Mouse (Mus musculus) intestine, embryonic 15.5 days (tissue): ENCODE measurements around the gene Nagpa. TPM values are rescaled to one million over a fixed set of nuclear protein-coding genes. Genes with fewer than 3 reads are reported as not detected.

Experiments used
- ATAC-seq: fragments of 200-750 bp; cut with Nextera tagmentation; 2 replicates; pipeline ENCODE4 v1.8.0; 2017; ENCODE audit warnings: moderate TSS enrichment, moderate library complexity
- H3K27ac ChIP-seq: fragments of 300-500 bp; sonication (generic); 2 replicates; pipeline ENCODE4 v1.5.1; 2015; ENCODE audit warnings: mild to moderate bottlenecking, inconsistent platforms
- H3K27me3 ChIP-seq: fragments of 300-500 bp; sonication (generic); replicated peaks from 2 replicates; pipeline ENCODE4 v1.6.1; 2015; ENCODE audit warnings: inconsistent platforms
- H3K36me3 ChIP-seq: fragments of 300-500 bp; sonication (generic); 2 replicates; pipeline ENCODE4 v1.6.1; 2015; ENCODE audit warnings: inconsistent platforms
- H3K4me1 ChIP-seq: fragments of 300-500 bp; sonication (generic); replicated peaks from 2 replicates; pipeline ENCODE4 v1.6.1; 2015; ENCODE audit warnings: inconsistent platforms
- H3K4me2 ChIP-seq: fragments of 300-500 bp; sonication (generic); replicated peaks from 2 replicates; pipeline ENCODE4 v1.6.1; 2015; ENCODE audit warnings: mild to moderate bottlenecking, inconsistent platforms
- H3K4me3 ChIP-seq: fragments of 300-500 bp; sonication (generic); replicated peaks from 2 replicates; pipeline ENCODE4 v1.5.1; 2015; ENCODE audit warnings: inconsistent platforms
- H3K9ac ChIP-seq: fragments of 300-500 bp; sonication (generic); 2 replicates; pipeline ENCODE4 v1.6.1; 2015; ENCODE audit warnings: inconsistent platforms
- H3K9me3 ChIP-seq: fragments of 300-500 bp; sonication (generic); 2 replicates; pipeline ENCODE4 v1.6.1; 2016; ENCODE audit warnings: inconsistent platforms
- WGBS: fragments of 180-500 bp; shearing (Covaris S2); methylation state at CpG from one replicate; pipeline ENCODE4 v1.1.7; 2015; 5-methylcytosine and 5-hydroxymethylcytosine counted together
- polyA plus RNA-seq: library from polyadenylated mRNA; unstranded; fragments of >200 nt; fragmentation: Nextera tagmentation; extraction: Ambion mirVana; gene quantifications from 2 replicates; pipeline ENCODE4 v1.2.1, GENCODE M21; 2015

Gene Nagpa
- polyA plus RNA-seq, 1 experiment from 2014 or later: 27.6 TPM

DNA sequence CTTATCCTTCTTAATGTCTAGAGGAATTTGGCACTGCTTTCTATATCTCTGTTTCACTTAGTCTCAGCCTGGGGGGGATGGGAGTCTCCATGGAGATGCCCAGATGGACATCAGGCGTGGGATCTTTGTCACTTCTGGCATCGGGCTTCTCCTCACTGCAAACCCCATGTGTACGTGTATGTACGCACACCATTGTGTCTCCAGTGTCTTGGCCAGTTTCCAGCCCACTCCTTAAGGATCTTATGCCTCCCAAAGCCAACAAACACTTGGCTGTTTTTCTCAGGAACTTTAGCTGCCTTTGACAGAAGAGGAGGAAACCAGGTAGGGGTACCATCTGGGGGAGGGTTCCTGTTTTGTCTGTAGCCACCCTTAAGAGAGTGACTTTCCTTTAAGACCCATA is 17.6 kb upstream of the Nagpa start:
- Histone ChIP-seq H3K4me3 (no peak overlapping the region), H3K9ac (no peak overlapping the region), H3K27me3 (peaks cover 2% of the 10 kb centered on the region; the same call in 1 of the 2 replicates), H3K4me2 (no peak overlapping the region), H3K4me1 (no peaks in the 10 kb centered on the region), H3K36me3 (no peaks in the 10 kb centered on the region), H3K27ac (no peak overlapping the region), H3K9me3 (no peaks in the 10 kb centered on the region)
- WGBS: 65% methylated on average over 4 of the region's 4 CpGs
- ATAC-seq: no peak

DNA sequence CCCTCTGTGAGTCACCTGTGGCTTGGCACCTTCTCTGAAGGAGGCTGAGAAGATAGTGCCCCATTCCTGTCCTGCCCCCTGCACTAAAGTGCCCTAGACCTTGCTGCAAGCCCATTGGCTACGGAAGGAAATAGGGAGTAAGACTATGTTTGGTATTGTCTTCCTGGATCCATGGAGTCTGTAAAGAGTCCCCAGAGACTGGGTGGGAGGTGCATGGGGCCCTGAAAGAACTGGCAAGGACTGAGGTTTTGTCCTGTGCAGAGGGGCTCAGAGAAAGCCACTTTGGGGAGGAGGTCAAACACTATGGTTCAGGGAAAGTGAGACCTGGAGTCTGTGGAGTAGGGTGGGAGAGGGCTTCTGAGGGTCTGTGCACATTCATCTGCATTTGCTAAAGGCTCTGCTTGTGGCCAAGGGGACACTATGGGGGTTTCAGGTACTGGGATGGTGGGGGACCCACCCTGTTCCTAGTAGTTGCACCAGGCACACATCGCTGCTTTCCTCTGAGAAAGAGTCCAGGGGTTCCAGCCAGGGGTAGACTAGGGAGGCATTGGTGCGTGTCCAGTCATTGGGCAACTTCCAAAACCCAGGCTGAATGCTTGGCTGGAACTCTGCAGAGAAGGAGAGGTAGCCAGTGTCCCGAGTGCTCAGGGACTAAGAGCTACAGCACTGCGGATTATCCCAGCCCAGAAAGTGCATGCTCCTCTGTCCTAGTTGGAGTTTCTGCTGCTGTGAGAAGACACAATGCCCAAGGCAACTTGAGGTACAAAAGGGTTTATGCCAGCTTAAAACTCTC is 13.7 kb upstream of the Nagpa start:
- Histone ChIP-seq H3K9ac (no peak overlapping the region), H3K4me3 (no peak overlapping the region), H3K4me2 (no peak overlapping the region), H3K36me3 (no peaks in the 10 kb centered on the region), H3K9me3 (no peaks in the 10 kb centered on the region), H3K27me3 (peaks cover 2% of the 10 kb centered on the region; the same call in 1 of the 2 replicates), H3K4me1 (no peaks in the 10 kb centered on the region), H3K27ac (no peak overlapping the region)
- WGBS: 71% methylated on average over 5 of the region's 5 CpGs
- ATAC-seq: no peak

DNA sequence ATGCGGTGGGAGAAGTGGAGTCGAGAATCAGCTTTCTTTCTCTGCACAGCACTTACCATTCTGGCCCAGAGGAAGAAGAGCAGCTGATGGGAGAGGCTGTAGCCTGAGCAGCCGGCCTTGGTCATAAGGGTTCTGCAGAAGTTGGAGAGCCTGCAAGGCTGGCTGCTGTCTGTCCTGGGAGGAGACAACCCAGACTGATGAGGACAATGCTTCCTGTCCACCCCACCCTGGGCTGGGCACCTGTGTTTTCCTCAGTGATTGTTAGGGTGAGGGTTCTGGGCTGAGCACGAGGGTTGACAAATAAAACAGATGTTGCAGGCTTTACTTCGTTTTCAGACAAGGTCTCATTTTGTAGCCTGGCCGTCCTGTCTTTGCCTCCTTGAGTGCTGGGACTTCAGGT is 12.9 kb upstream of the Nagpa start:
- Histone ChIP-seq H3K27ac (no peak overlapping the region), H3K9me3 (no peaks in the 10 kb centered on the region), H3K4me1 (no peaks in the 10 kb centered on the region), H3K4me3 (no peak overlapping the region), H3K4me2 (no peak overlapping the region), H3K27me3 (0 out of 2 replicates have a peak, but pooled peaks cover 2% of the 10 kb centered on the region), H3K9ac (no peak overlapping the region), H3K36me3 (no peaks in the 10 kb centered on the region)
- 48% methylated on average over 6 of the region's 6 CpGs for WGBS
- ATAC-seq: no peak

DNA sequence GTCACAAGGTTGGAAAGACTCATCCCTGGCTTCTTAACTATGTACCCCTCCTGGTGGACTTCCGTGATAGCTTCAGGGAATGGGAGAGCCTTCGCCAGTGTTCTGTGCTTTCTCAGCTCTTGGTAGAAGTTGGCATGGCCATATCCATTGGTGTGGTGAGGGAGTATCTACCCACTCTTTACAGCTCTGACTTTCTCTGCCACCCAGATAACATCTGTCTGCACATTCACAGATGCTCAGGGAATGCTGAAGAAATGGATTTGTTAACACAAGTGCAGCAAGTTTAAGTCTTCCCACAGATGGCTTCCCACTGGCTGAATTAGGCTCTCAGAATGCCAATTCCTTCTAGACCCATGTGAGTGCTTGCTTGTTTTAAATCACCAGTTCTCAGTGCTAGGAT is 10.3 kb upstream of the Nagpa start:
- ATAC-seq: no peak
- Histone ChIP-seq H3K9ac (no peak overlapping the region), H3K27me3 (0 out of 2 replicates have a peak, but pooled peaks cover 2% of the 10 kb centered on the region), H3K4me3 (no peak overlapping the region), H3K4me2 (no peak overlapping the region), H3K27ac (no peak overlapping the region), H3K4me1 (no peaks in the 10 kb centered on the region), H3K9me3 (no peaks in the 10 kb centered on the region), H3K36me3 (no peaks in the 10 kb centered on the region)
- 89% methylated on average over 2 of the region's 2 CpGs for WGBS

DNA sequence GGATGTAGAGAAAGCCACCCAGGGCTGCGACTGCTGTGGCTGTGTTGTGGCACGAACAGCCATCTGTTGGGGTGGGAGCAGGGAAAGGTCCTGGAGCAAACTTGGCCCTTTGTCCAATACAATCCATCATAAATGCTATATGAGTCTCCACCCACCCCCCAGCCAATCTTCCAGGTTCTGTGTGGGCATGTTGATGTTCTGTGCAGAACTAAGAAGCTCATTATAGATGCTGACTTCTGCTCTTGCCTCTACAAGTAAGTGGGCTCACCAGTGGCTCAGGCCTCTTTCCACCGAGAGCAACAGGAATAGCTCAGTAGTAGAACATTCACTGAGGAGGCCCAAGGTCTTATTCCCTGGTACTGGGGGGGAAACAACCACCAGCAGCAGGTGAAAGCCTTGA is 8.3 kb upstream of the Nagpa start:
- Histone ChIP-seq H3K4me3 (no peak overlapping the region), H3K9me3 (no peaks in the 10 kb centered on the region), H3K4me1 (no peaks in the 10 kb centered on the region), H3K9ac (no peak overlapping the region), H3K36me3 (no peaks in the 10 kb centered on the region), H3K27ac (no peak overlapping the region), H3K4me2 (no peak overlapping the region), H3K27me3 (no peaks in the 10 kb centered on the region)
- no peak for ATAC-seq
- 84% methylated on average over 3 of the region's 3 CpGs for WGBS

DNA sequence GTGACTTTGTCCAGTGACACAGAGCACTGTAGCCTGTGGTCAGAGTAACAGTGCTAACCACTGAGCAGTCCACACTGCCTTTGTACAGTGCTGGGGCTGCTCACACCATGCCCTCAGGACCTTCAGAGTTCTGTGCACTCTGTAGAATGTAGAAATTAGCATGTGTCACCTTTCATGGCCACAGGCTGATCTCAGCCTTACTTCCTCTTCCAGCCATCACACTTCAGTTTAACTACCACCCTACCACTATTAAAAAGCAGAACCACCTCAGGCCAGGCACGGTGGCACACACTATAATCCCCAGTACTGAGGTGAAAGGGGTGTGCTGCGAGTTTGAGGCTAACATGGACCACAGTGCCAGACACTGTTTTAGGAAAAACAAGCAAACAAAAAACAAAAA is 6.6 kb upstream of the Nagpa start:
- H3K4me3 ChIP-seq: no peak overlapping the region
- H3K4me1 ChIP-seq: no peaks in the 10 kb centered on the region
- no peak overlapping the region for H3K9ac ChIP-seq
- no peaks in the 10 kb centered on the region for H3K9me3 ChIP-seq
- no peaks in the 10 kb centered on the region for H3K27me3 ChIP-seq
- H3K36me3 ChIP-seq: no peaks in the 10 kb centered on the region
- no peak for ATAC-seq
- no peak overlapping the region for H3K4me2 ChIP-seq
- WGBS: 71% methylated on average over 2 of the region's 2 CpGs
- H3K27ac ChIP-seq: no peak overlapping the region

DNA sequence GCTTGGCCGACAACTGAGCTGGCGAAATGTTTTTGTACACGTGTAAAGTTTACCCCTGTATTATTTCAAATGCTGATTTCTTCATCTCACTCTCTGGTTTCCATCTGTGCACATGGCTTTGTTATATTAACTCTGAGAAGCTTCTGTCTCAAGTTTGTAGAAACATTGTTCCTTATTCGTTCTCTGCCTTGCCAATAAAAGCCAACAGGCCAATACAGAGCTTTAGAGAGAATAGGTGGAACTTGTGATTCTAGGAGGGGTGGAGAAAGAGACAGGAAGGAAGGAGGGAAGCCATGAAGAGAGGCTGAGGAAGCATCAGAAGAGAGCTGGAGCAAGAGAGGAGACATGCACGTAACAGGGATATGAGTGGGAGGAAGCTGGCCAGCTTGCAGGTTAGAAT is 2.2 kb upstream of the Nagpa start:
- 65% methylated on average over 5 of the region's 5 CpGs for WGBS
- no peak for ATAC-seq
- H3K36me3 ChIP-seq: no peaks in the 10 kb centered on the region

DNA sequence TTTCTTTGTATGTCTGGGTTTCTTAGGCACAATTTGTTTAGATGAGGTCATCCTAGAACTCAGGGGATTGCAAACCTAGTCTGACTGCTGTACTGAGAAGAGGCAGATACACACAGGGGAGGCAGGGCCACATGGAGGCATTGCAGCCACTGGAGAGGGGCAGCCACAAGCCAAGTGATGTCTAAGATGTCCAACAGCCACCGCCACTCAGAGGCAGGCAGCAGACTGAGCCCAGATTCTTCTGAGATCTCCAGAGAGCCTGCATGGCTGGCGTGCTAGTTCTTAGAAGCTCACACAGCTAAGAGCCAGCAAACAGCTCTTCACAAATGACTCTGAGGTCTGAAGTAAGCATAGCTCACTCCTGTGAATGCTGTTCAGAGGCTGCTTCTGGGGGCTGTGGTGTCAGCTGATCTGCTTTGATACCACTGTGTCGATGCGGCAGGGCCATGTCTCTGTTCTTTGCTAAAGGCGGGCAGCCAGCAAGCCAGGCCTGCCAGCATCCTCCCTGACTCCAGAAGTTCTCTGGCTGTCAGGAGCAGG is 1.7 kb upstream of the Nagpa start:
- H3K27me3 ChIP-seq: no peaks in the 10 kb centered on the region
- no peak overlapping the region for H3K9ac ChIP-seq
- 87% methylated on average over 5 of the region's 5 CpGs for WGBS
- no peak overlapping the region for H3K4me2 ChIP-seq
- no peaks in the 10 kb centered on the region for H3K36me3 ChIP-seq
- 0 out of 2 replicates have a peak, but pooled peaks cover 4% of the 10 kb centered on the region for H3K4me1 ChIP-seq
- H3K27ac ChIP-seq: no peak overlapping the region
- no peak overlapping the region for H3K4me3 ChIP-seq
- ATAC-seq: no peak
- no peaks in the 10 kb centered on the region for H3K9me3 ChIP-seq

More for the DNA sequence above, 2.2 kb upstream of the Nagpa start:
- Histone ChIP-seq H3K9ac (no peak overlapping the region), H3K27me3 (no peaks in the 10 kb centered on the region), H3K4me2 (no peak overlapping the region), H3K4me1 (0 out of 2 replicates have a peak, but pooled peaks cover 4% of the 10 kb centered on the region), H3K4me3 (no peak overlapping the region), H3K9me3 (no peaks in the 10 kb centered on the region), H3K27ac (no peak overlapping the region)

DNA sequence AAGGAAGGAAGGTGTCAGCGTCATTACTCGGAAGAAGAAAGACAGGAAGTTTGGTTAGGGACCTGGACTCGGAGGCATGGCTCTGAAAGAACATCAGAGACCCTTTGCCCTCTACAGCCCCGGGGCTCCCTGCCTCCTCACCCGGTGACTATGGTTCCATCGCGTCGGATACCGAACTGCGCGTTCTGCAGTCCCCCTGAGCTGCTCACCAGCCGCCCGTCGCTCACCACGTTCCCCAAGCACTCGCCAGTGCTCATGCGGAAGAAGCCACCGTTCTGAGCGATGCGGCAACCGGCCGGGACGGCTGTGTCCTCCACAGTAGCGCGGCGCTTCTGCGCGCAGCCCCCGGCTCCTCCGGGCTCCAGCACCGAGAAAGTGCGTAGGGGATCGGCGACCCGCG is 612 bp downstream of the Nagpa start:
- H3K36me3 ChIP-seq: no peaks in the 10 kb centered on the region
- 1% methylated on average over 36 of the region's 36 CpGs for WGBS
- H3K27me3 ChIP-seq: no peaks in the 10 kb centered on the region
- peak overlapping the region; percentile 64 for H3K9ac ChIP-seq
- ATAC-seq: peak; percentile 73
- no peaks in the 10 kb centered on the region for H3K9me3 ChIP-seq
- H3K4me1 ChIP-seq: 0 out of 2 replicates have a peak, but pooled peaks cover 4% of the 10 kb centered on the region
- peak overlapping the region; percentile 96 for H3K4me2 ChIP-seq
- H3K4me3 ChIP-seq: peak overlapping the region; percentile 93
- H3K27ac ChIP-seq: no peak overlapping the region

DNA sequence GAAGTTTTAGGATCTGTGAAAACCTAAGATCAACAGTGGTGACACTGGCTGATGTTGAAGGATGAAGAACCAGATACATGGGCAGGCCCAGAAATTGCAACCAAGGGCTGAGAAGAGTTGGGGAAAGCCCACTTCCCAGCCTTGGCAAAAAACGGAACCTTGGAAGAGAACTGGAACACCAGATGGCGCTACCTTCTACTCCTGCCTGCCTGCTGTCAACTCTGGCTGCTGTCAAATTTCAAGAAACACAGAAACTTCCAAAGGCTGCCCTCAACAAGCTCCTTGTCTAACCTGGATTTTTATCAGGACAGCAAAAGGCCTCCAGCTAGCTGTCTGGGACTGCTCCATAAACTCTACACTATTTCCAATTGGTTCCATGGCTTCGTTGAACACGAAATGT is 1.1 kb downstream of the Nagpa start:
- H3K27me3 ChIP-seq: no peaks in the 10 kb centered on the region
- peak overlapping the region; percentile 93 for H3K4me3 ChIP-seq
- no peaks in the 10 kb centered on the region for H3K36me3 ChIP-seq
- no peak overlapping the region for H3K27ac ChIP-seq
- no peaks in the 10 kb centered on the region for H3K9me3 ChIP-seq
- WGBS: 12% methylated on average over 4 of the region's 4 CpGs
- peak overlapping the region; percentile 96 for H3K4me2 ChIP-seq
- ATAC-seq: no peak; the same call in 1 of the 2 replicates
- H3K9ac ChIP-seq: no peak overlapping the region
- H3K4me1 ChIP-seq: 0 out of 2 replicates have a peak, but pooled peaks cover 4% of the 10 kb centered on the region

DNA sequence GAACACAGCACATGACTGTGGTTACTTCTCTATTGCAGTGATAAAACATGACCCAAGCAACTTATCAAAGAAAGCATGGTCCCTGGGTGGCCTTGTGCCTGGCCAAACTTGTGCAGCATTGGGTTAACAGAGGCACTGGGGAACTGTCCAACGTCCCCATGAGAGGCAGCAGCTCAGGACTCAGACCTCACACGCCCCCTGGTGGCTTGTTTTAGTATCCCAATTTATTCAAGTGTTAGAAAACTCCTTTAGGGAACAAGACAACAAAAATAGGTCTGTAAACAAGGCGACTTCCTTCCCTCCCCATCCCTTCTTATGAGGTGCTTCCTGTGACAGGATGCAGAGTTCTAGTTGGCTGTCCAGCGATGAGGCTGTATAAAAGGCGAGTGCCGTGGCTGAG is 8.7 kb downstream of the Nagpa start:
- Histone ChIP-seq H3K4me1 (no peaks in the 10 kb centered on the region), H3K4me2 (no peak overlapping the region), H3K9me3 (no peaks in the 10 kb centered on the region), H3K27ac (no peak overlapping the region), H3K36me3 (no peaks in the 10 kb centered on the region), H3K9ac (no peak overlapping the region), H3K4me3 (no peak overlapping the region), H3K27me3 (no peaks in the 10 kb centered on the region)
- WGBS: 27% methylated on average over 6 of the region's 6 CpGs
- no peak for ATAC-seq

DNA sequence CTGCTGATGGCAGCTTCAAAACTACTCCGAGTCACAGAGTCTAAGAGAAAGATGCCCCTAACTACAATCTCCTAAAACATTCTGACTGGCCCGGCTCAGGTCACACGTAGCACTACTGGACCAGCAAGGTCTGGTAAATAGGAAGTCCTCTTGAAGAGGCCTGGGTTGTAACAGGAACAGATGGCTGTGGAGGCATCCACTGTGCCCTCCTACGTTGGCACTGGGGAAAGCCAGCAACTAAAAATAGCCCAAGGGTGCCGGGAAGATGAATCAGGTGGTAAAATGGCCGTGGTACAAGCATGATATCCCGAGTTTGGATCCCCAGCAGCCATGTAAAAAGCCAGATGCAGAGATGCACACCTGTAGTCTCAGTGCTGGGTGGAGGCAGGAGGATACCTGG is 17.6 kb downstream of the Nagpa start:
- H3K4me1 ChIP-seq: no peaks in the 10 kb centered on the region
- ATAC-seq: no peak
- no peaks in the 10 kb centered on the region for H3K36me3 ChIP-seq
- H3K27me3 ChIP-seq: no peaks in the 10 kb centered on the region; the same call in 1 of the 2 replicates
- no peak overlapping the region for H3K27ac ChIP-seq
- no peak overlapping the region for H3K4me2 ChIP-seq
- H3K4me3 ChIP-seq: no peak overlapping the region
- WGBS: 77% methylated on average over 7 of the region's 7 CpGs
- H3K9me3 ChIP-seq: no peaks in the 10 kb centered on the region
- H3K9ac ChIP-seq: no peak overlapping the region

DNA sequence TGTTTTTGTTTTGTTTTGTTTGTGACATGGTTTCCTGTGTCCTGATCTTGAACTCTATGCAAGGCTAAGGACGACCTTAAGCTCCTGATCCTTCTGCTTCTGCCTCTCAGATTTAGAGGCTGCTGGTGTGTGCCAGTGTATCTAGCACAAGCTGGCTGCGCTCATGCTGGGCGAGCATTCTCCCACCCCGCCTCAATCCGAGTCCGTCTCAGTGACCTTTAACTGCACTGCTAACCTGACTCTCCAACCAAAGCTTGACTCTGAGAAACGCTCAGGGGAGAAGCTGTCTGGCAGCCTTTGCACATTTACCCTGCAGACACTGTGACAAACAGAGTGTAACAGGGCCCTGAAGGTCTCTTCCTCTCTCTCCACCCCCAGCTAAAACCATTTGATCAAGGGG is 18.1 kb downstream of the Nagpa start:
- no peak overlapping the region for H3K9ac ChIP-seq
- no peak for ATAC-seq
- WGBS: 61% methylated on average over 7 of the region's 7 CpGs

More for the DNA sequence above, 18.1 kb downstream of the Nagpa start:
- H3K4me3 ChIP-seq: no peak overlapping the region
- no peaks in the 10 kb centered on the region; the same call in 1 of the 2 replicates for H3K27me3 ChIP-seq
- no peak overlapping the region for H3K27ac ChIP-seq
- H3K4me2 ChIP-seq: no peak overlapping the region
- no peaks in the 10 kb centered on the region for H3K9me3 ChIP-seq
- no peaks in the 10 kb centered on the region for H3K4me1 ChIP-seq
- no peaks in the 10 kb centered on the region for H3K36me3 ChIP-seq
